Mouse (Mus musculus) midbrain, embryonic 11.5 days (tissue): ENCODE results near the gene Zbtb5. TPM values are rescaled to one million over a fixed set of nuclear protein-coding genes. Genes with fewer than 3 reads are reported as not detected.
"Not testable (repeated sequence)": the region's sequence is repeated elsewhere in the genome, so short reads cannot be mapped to it uniquely, and the experiment has no call there.

Experiments used
- ATAC-seq: fragments of 200-750 bp; cut with Nextera tagmentation; 2 replicates; pipeline ENCODE4 v1.8.0; 2017; ENCODE audit warnings: moderate TSS enrichment, moderate library complexity; ENCODE audit not compliant: low FRiP score
- DNase-seq: peaks from one replicate; pipeline ENCODE4 v3.0.0; 2015; ENCODE audit warnings: low spot score; ENCODE audit errors: missing footprints
- H3K27ac ChIP-seq: fragments of 300-500 bp; sonication (generic); 2 replicates; pipeline ENCODE4 v1.5.1; 2014; ENCODE audit warnings: low read depth, low read length
- H3K27me3 ChIP-seq: fragments of 300-500 bp; sonication (generic); 2 replicates; pipeline ENCODE4 v1.6.1; 2014; ENCODE audit warnings: mild to moderate bottlenecking, low read length, moderate library complexity, mixed read lengths; ENCODE audit not compliant: control insufficient read depth, insufficient read depth
- H3K36me3 ChIP-seq: fragments of 300-500 bp; sonication (generic); 2 replicates; pipeline ENCODE4 v1.6.1; 2014; ENCODE audit warnings: mild to moderate bottlenecking, low read length, moderate library complexity, mixed read lengths; ENCODE audit not compliant: control insufficient read depth, insufficient read depth
- H3K4me1 ChIP-seq: fragments of 300-500 bp; sonication (generic); 2 replicates; pipeline ENCODE4 v1.6.1; 2014; ENCODE audit warnings: low read length; ENCODE audit not compliant: control insufficient read depth, insufficient read depth
- H3K4me2 ChIP-seq: fragments of 300-500 bp; sonication (generic); 2 replicates; pipeline ENCODE4 v1.6.1; 2014; ENCODE audit warnings: mild to moderate bottlenecking, moderate library complexity
- H3K4me3 ChIP-seq: fragments of 300-500 bp; sonication (generic); 2 replicates; pipeline ENCODE4 v1.5.1; 2014; ENCODE audit warnings: low read depth, low read length
- H3K9ac ChIP-seq: fragments of 300-500 bp; sonication (generic); 2 replicates; pipeline ENCODE4 v1.6.1; 2014; ENCODE audit warnings: low read length
- H3K9me3 ChIP-seq: fragments of 300-500 bp; sonication (generic); 2 replicates; pipeline ENCODE4 v1.6.1; 2016; ENCODE audit warnings: low read length; ENCODE audit not compliant: control insufficient read depth
- WGBS: fragments of 180-500 bp; shearing (Covaris S2); extraction: QIAGEN DNeasy Blood & Tissue Kit; methylation state at CpG from one replicate; pipeline ENCODE4 v1.1.7; 2014; 5-methylcytosine and 5-hydroxymethylcytosine counted together
- polyA plus RNA-seq: library from polyadenylated mRNA; unstranded; fragments of >200 nt; fragmentation: Nextera tagmentation; extraction: Ambion mirVana; gene quantifications from 2 replicates; pipeline ENCODE4 v1.2.1, GENCODE M21; 2014

The Zbtb5 gene
- polyA plus RNA-seq, 1 experiment from 2014 or later = 41.2 TPM

GRCm38 (mm10) chr4:44967402-44967801, 44.8 kb downstream of the Zbtb5 start:
- Histone ChIP-seq H3K36me3 (no peaks in the 10 kb centered on the region), H3K4me3 (no peak overlapping the region), H3K9ac (no peak overlapping the region), H3K9me3 (no peaks in the 10 kb centered on the region), H3K4me2 (no peak overlapping the region), H3K27ac (no peak overlapping the region), H3K4me1 (0 out of 2 replicates have a peak, but pooled peaks cover 2% of the 10 kb centered on the region), H3K27me3 (no peaks in the 10 kb centered on the region)
- no peak for DNase-seq
- ATAC-seq = no peak
- WGBS = 81% methylated on average over 8 of the region's 8 CpGs

DNA sequence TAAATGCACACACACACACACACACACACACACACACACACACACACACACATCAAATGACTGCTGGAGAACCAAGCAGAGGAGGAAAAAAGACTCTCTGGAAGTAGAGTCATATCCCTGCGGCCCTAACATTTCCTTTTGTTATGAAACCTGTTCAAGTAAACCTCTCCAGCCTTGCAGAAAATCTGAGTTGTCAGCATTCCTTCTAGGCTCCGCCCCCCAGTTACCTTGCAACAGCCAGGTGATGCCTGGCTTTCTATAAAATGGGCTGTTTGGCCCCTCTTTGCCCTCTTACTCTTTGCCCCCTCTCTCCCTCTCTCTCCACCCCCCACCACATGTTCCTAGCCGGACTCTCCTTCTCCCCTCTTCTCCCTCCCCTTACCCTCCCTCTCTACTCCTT, 46.5 kb downstream of the Zbtb5 start:
- Histone ChIP-seq H3K4me3 (no peak overlapping the region), H3K36me3 (no peaks in the 10 kb centered on the region), H3K4me2 (no peak overlapping the region), H3K27me3 (no peaks in the 10 kb centered on the region), H3K9ac (no peak overlapping the region), H3K27ac (no peak overlapping the region), H3K4me1 (no peaks in the 10 kb centered on the region), H3K9me3 (no peaks in the 10 kb centered on the region)
- WGBS = 87% methylated on average over 3 of the region's 3 CpGs
- DNase-seq (no peak), ATAC-seq (no peak)

- no peak for ATAC-seq
- DNase-seq = no peak
- Histone ChIP-seq H3K4me1 (no peaks in the 10 kb centered on the region), H3K4me3 (no peak overlapping the region), H3K36me3 (no peaks in the 10 kb centered on the region), H3K9ac (no peak overlapping the region), H3K9me3 (no peaks in the 10 kb centered on the region), H3K4me2 (no peak overlapping the region), H3K27ac (no peak overlapping the region), H3K27me3 (no peaks in the 10 kb centered on the region)
- 92% methylated on average over 2 of the region's 2 CpGs for WGBS
Observed at GRCm38 (mm10) chr4:44965175-44965574, 47.0 kb downstream of the Zbtb5 start.

DNA sequence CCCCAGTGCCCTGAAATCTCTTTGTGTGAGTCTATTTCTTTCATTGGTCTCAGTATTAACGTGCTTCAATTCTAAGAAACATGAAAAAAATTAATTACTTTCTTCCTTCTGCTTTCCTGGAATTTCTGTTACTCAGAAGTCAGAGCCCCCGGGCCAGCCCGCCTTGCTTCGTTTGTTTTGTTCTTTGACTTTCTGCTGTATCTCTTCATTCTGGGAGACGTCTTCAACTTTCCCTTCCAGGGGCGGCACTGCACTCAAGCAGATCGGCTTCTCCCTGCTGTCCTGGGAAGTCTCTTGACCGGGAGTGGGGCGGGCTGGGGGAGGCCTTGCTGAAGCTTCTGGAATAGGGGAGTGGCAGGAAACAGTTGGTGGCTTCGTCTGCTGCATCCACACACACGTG, 49.1 kb downstream of the Zbtb5 start:
- Histone ChIP-seq H3K9me3 (no peaks in the 10 kb centered on the region), H3K36me3 (no peaks in the 10 kb centered on the region), H3K27ac (no peak overlapping the region), H3K9ac (no peak overlapping the region), H3K27me3 (no peaks in the 10 kb centered on the region), H3K4me1 (no peaks in the 10 kb centered on the region), H3K4me2 (no peak overlapping the region), H3K4me3 (no peak overlapping the region)
- DNase-seq (peak; percentile 35), ATAC-seq (no peak)
- WGBS = 81% methylated on average over 11 of the region's 11 CpGs

DNA sequence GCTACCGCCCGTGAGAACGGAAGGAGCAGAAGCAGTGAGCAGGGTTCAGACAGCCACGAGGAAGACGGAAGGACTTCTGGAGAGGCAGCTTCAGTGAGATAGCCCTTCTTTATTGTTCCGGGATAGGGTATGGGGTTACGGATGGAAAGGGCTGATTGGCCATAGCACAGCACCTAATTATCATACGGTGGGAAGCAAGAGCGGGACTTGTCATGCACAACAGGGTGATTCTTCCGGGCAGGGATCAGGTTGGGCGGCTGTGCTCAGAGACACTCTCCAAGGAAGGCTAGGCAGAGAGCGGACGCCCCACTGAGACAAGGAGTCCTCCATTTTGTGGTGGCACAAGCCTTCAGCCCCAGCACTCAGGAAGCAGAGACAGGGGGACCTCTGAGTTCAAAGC, 53.0 kb downstream of the Zbtb5 start:
- Histone ChIP-seq H3K4me3 (no peak overlapping the region), H3K4me1 (no peaks in the 10 kb centered on the region), H3K9me3 (no peaks in the 10 kb centered on the region), H3K27me3 (no peaks in the 10 kb centered on the region), H3K4me2 (no peak overlapping the region), H3K9ac (no peak overlapping the region), H3K36me3 (no peaks in the 10 kb centered on the region), H3K27ac (no peak overlapping the region)
- ATAC-seq (no peak), DNase-seq (no peak)
- 89% methylated on average over 13 of the region's 13 CpGs for WGBS

DNA sequence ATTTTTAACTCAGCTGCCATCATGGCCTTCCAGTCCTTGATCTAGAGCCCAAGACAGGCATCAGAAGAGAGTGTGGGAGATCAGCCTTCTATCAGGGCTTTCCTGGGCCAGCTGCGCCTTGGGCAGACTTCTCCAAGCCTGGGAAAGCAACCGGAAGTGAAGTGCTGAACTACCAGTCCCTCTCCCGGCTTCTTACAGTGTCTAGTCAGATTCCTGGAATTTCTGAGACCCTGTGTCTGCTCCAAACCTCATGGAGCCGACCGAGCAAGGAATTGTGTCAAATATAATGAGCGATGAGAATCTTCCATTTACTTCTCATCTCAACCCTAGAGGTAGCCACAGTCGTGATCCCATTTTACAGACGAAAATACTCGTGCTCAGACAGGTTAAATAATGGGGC, 53.4 kb downstream of the Zbtb5 start:
- no peak overlapping the region for H3K4me3 ChIP-seq
- DNase-seq = no peak
- no peak overlapping the region for H3K4me2 ChIP-seq
- 90% methylated on average over 9 of the region's 9 CpGs for WGBS
- no peaks in the 10 kb centered on the region for H3K4me1 ChIP-seq
- H3K9me3 ChIP-seq = no peaks in the 10 kb centered on the region
- no peaks in the 10 kb centered on the region for H3K36me3 ChIP-seq
- no peak for ATAC-seq
- H3K27ac ChIP-seq = no peak overlapping the region
- no peak overlapping the region for H3K9ac ChIP-seq
- H3K27me3 ChIP-seq = no peaks in the 10 kb centered on the region

- ATAC-seq (no peak), DNase-seq (peak; percentile 81)
- 75% methylated on average over 9 of the region's 9 CpGs for WGBS
Observed at GRCm38 (mm10) chr4:44953041-44953440, 59.2 kb downstream of the Zbtb5 start.

DNA sequence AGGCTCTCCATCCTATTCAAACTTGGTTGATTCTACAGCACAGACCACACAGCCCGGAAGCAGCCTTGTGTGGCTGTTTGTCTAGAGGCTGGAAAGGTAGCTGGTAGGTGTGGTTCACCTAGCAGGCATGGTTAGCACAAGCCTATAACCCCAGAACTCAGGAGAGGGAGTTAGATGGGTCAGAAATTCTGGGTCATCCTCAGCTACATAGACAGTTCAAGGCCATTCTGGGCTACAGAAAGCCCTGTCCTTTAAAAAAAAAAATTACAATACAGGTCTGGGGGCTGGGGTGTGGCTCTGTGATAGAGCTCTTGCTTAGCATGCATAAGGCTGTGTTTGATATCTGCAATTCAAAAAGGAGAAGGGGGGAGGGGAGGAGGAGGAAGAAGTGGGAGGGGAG, 63.9 kb downstream of the Zbtb5 start:
- peak; percentile 73 for DNase-seq
- Histone ChIP-seq H3K9ac (no peak overlapping the region), H3K27ac (no peak overlapping the region), H3K36me3 (no peaks in the 10 kb centered on the region), H3K27me3 (no peaks in the 10 kb centered on the region), H3K4me1 (no peaks in the 10 kb centered on the region), H3K9me3 (no peaks in the 10 kb centered on the region), H3K4me3 (no peak overlapping the region), H3K4me2 (no peak overlapping the region)
- WGBS = 94% methylated on average over 1 of the region's 1 CpGs
- no peak for ATAC-seq

More at GRCm38 (mm10) chr4:44953041-44953440, 59.2 kb downstream of the Zbtb5 start:
- H3K4me1 ChIP-seq = no peaks in the 10 kb centered on the region
- H3K4me2 ChIP-seq = no peak overlapping the region
- H3K36me3 ChIP-seq = no peaks in the 10 kb centered on the region
- H3K9ac ChIP-seq = no peak overlapping the region
- H3K4me3 ChIP-seq = no peak overlapping the region
- H3K27ac ChIP-seq = no peak overlapping the region
- no peaks in the 10 kb centered on the region for H3K9me3 ChIP-seq
- no peaks in the 10 kb centered on the region for H3K27me3 ChIP-seq

- no peaks in the 10 kb centered on the region for H3K4me1 ChIP-seq
- H3K36me3 ChIP-seq = no peaks in the 10 kb centered on the region
- no peaks in the 10 kb centered on the region for H3K27me3 ChIP-seq
- H3K9ac ChIP-seq = no peak overlapping the region
- no peak overlapping the region for H3K4me3 ChIP-seq
- no peak overlapping the region for H3K27ac ChIP-seq
- ATAC-seq (no peak), DNase-seq (no peak)
- H3K9me3 ChIP-seq = no peaks in the 10 kb centered on the region
- WGBS = 88% methylated on average over 5 of the region's 5 CpGs
- no peak overlapping the region for H3K4me2 ChIP-seq
Observed at GRCm38 (mm10) chr4:44947464-44947863, 64.7 kb downstream of the Zbtb5 start.

DNA sequence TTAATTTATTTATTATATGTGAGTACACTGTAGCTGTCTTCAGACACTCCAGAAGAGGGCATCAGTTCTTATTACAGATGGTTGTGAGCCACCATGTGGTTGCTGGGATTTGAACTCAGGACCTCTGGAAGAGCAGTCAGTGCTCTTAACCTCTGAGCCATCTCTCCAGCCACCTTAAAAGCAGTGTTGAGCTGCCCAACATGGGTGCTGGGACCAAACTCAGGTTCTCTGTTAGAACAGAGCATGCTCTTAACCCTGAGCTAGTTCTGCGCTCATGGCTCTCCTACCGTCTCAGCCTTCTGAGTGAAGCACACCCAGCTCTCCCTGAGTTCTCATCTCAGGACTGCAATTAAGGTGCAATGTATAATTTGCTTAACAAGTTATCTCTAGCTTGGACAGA, 66.1 kb downstream of the Zbtb5 start:
- H3K9me3 ChIP-seq, H3K9ac ChIP-seq, ATAC-seq, H3K27me3 ChIP-seq, H3K4me1 ChIP-seq, H3K4me3 ChIP-seq, H3K36me3 ChIP-seq, H3K27ac ChIP-seq, H3K4me2 ChIP-seq, DNase-seq: not testable (repeated sequence)
- WGBS = 98% methylated on average over 2 of the region's 2 CpGs
